Mouse (Mus musculus): ENCODE measurements at regions not wholly inside any gene's neighbourhood (a gene's known extent, or its start where the extent isn't known, plus 50 kb on each side); places are given as distances from the start of the nearest gene placed in this dataset.

DNA sequence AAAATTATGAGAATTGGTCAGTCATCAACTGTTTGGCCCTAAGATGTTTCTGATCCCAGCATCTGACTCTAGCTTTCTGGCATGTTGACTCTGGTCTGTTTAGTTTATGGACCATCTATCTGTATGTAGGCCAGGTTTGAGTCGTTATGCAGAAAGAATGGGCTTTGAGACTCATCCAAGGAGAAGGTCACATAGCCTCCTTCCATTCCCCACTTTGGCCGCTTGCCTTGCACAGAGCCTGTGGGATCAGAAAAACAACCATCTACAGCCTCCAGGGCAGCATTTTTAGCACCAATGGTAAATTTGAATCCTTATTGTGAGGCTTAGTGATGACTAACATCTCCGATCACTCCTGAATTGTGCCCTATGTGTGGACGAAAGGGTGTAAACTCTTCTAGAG lies 257.9 kb upstream of the Id4 start:
- TF ChIP-seq POLR2A (IDR thresholded peaks at IDR 0.05; ENCODE audit: insufficient read depth, low read depth, low read length) (no peak), CTCF (IDR thresholded peaks at IDR 0.05; ENCODE audit: insufficient read depth, low read depth, low read length) (no peak)

All from olfactory bulb, adult 2 months (tissue).